Mouse (Mus musculus) embryonic facial prominence, embryonic 15.5 days (tissue): ENCODE data around the gene Tuba3b. TPM values are rescaled to one million over a fixed set of nuclear protein-coding genes. Genes with fewer than 3 reads are reported as not detected.

Source experiments
- polyA plus RNA-seq: library from polyadenylated mRNA; unstranded; fragments of >200 nt; fragmentation: Nextera tagmentation; extraction: Ambion mirVana; gene quantifications from 2 replicates; pipeline ENCODE4 v1.2.1, GENCODE M21; 2015

Tuba3b gene
- polyA plus RNA-seq, 1 experiment from 2014 or later: not detected

Other genes with a start within 250 kb of the Tuba3b start
- 0.91 and 1.2 TPM in 2 replicates for gene Lmntd1, start 1.4 kb upstream of the Tuba3b start, polyA plus RNA-seq
- gene Rassf8, start 131.0 kb downstream of the Tuba3b start, polyA plus RNA-seq: 8.7 and 9.5 TPM in 2 replicates
- 3.2 and 4.2 TPM in 2 replicates for gene Bhlhe41, start 249.8 kb downstream of the Tuba3b start, polyA plus RNA-seq